Mouse (Mus musculus) heart, postnatal 0 days (tissue): ENCODE measurements around the gene Flrt1. TPM values are rescaled to one million over a fixed set of nuclear protein-coding genes. Genes with fewer than 3 reads are reported as not detected.
A peak's percentile ranks its signal among the peaks of the same experiment; 100 is the strongest.

Source experiments
- ATAC-seq: fragments of 200-750 bp; cut with Nextera tagmentation; 2 replicates; pipeline ENCODE4 v1.8.0; 2017; ENCODE audit warnings: low read depth, moderate number of reproducible peaks, moderate library complexity; ENCODE audit not compliant: insufficient read depth
- DNase-seq: peaks from one replicate; pipeline ENCODE4 v3.0.0-alpha.2; 2016; ENCODE audit warnings: low spot score
- H3K27ac ChIP-seq: fragments of 300-500 bp; sonication (generic); 2 replicates; pipeline ENCODE4 v1.5.1; 2014; ENCODE audit warnings: low read depth, mild to moderate bottlenecking
- H3K27me3 ChIP-seq: fragments of 300-500 bp; sonication (generic); 2 replicates; pipeline ENCODE4 v1.6.1; 2014; ENCODE audit warnings: low read length, mixed read lengths; ENCODE audit not compliant: control insufficient read depth, insufficient read depth
- H3K36me3 ChIP-seq: fragments of 300-500 bp; sonication (generic); replicated peaks from 2 replicates; pipeline ENCODE4 v1.6.1; 2014; ENCODE audit warnings: low read length, mixed read lengths; ENCODE audit not compliant: control insufficient read depth, insufficient read depth
- H3K4me1 ChIP-seq: fragments of 300-500 bp; sonication (generic); 2 replicates; pipeline ENCODE4 v1.6.1; 2014; ENCODE audit warnings: antibody characterized with exemption; ENCODE audit not compliant: control insufficient read depth, insufficient read depth
- H3K4me2 ChIP-seq: fragments of 300-500 bp; sonication (generic); 2 replicates; pipeline ENCODE4 v1.6.1; 2014; ENCODE audit warnings: low read depth, mild to moderate bottlenecking, low read length, moderate library complexity
- H3K4me3 ChIP-seq: fragments of 300-500 bp; sonication (generic); 2 replicates; pipeline ENCODE4 v1.5.1; 2014; ENCODE audit warnings: low read depth, low read length
- H3K9ac ChIP-seq: fragments of 300-500 bp; sonication (generic); replicated peaks from 2 replicates; pipeline ENCODE4 v1.6.1; 2014; ENCODE audit warnings: low read depth, low read length, mixed read lengths
- H3K9me3 ChIP-seq: fragments of 300-500 bp; sonication (generic); replicated peaks from 2 replicates; pipeline ENCODE4 v1.6.1; 2016; ENCODE audit warnings: low read length; ENCODE audit not compliant: control insufficient read depth
- CTCF ChIP-seq: IDR thresholded peaks from 2 replicates; pipeline ENCODE4 v1.5.1; 2016; ENCODE audit warnings: antibody characterized with exemption, control low read depth, low read depth
- EP300 ChIP-seq: IDR thresholded peaks from 2 replicates; pipeline ENCODE4 v1.6.1; 2016; ENCODE audit warnings: antibody characterized with exemption, low read depth
- WGBS: fragments of 180-500 bp; shearing (Covaris S2); extraction: QIAGEN DNeasy Blood & Tissue Kit; methylation state at CpG from one replicate; pipeline ENCODE4 v1.1.7; 2014; 5-methylcytosine and 5-hydroxymethylcytosine counted together
- polyA plus RNA-seq: library from polyadenylated mRNA; unstranded; fragments of >200 nt; fragmentation: Nextera tagmentation; extraction: Ambion mirVana; gene quantifications from 2 replicates; pipeline ENCODE4 v1.2.1, GENCODE M21; 2015
- total RNA-seq: library from RNA; depleted of rRNA; stranded (reverse); fragments of >200 nt; gene quantifications from 2 replicates; pipeline ENCODE4 v1.2.3, GENCODE M21; 2014; ENCODE audit warnings: low replicate concordance

Gene Flrt1
- total and polyA plus RNA-seq, 2 experiments from 2014 or later, result 0.23 to 1.0 TPM

DNA sequence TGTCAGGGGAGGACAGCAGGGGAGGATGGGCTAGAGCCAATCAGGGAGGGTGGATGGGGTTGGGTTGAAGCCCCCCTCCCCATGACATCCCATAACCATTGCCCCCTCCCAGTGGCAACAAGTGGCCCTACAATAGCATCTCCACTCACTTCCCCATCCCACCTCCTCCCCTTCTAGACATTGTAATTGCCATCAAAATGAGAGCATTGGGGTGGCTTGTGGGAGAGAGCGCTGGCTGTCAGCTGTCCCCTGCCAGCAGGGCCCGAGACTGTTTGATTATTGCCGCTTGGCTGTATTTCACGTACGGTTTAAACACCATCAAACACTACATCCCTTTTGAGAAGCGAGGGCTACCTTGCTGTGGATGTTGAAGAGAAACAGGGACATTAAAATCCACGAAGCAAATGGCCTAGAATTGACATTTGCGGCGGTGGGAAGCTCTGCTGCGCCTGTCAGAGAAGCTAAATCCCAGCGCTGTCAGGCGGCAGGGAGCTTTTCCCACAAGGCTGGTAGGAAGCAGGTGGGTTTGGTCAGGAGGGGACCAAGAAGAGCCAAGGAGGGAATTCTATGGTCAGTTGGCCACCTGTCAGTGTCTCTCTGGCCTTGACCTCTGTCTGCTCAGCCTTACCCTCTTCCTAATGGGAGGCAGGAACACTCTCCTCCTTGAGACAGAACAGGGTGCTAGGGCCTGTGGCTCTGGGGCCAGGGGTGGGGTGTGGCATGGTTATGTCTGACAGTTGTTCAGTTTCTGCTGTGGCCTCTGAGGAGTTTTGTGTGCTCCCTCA is 31.3 kb downstream of the Flrt1 start:
- no peak overlapping the region for H3K4me3 ChIP-seq
- no peaks in the 10 kb centered on the region for H3K9me3 ChIP-seq
- no peaks in the 10 kb centered on the region for H3K27me3 ChIP-seq
- H3K4me2 ChIP-seq, result no peak overlapping the region
- TF ChIP-seq CTCF (no peak), EP300 (no peak)
- no peak for DNase-seq
- ATAC-seq, result no peak
- no peak overlapping the region for H3K9ac ChIP-seq
- 69% methylated on average over 12 of the region's 12 CpGs for WGBS
- H3K27ac ChIP-seq, result no peak overlapping the region
- H3K4me1 ChIP-seq, result peaks cover 5% of the 10 kb centered on the region; the same call in 1 of the 2 replicates
- H3K36me3 ChIP-seq, result no peaks in the 10 kb centered on the region

DNA sequence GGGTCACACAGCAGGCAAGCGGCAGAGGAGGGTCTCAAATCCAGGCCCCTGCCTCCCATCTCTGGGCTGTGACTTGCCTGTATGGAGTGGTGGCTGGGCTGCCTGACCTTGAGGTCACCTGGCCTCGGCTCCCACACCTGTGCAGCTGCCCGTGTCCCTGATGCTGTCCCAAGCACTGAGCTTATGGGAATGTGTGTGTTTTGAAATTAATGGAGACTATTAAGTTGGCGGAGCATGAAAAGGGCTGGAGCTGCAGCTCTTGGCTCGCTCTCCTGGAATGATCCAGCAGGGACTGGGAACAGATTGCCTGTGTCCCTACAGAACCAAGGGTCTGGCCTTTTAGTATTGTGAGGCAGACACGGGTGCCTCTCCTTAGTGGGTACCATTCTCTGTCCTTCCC is 33.3 kb downstream of the Flrt1 start:
- H3K36me3 ChIP-seq, result no peaks in the 10 kb centered on the region
- no peak overlapping the region for H3K4me3 ChIP-seq
- no peak overlapping the region for H3K4me2 ChIP-seq
- ATAC-seq (no peak), DNase-seq (no peak)
- no peak for TF ChIP-seq EP300
- no peaks in the 10 kb centered on the region for H3K9me3 ChIP-seq
- H3K9ac ChIP-seq, result no peak overlapping the region
- H3K27ac ChIP-seq, result no peak overlapping the region
- peaks cover 5% of the 10 kb centered on the region; the same call in 1 of the 2 replicates for H3K4me1 ChIP-seq
- 83% methylated on average over 6 of the region's 6 CpGs for WGBS
- no peaks in the 10 kb centered on the region for H3K27me3 ChIP-seq

DNA sequence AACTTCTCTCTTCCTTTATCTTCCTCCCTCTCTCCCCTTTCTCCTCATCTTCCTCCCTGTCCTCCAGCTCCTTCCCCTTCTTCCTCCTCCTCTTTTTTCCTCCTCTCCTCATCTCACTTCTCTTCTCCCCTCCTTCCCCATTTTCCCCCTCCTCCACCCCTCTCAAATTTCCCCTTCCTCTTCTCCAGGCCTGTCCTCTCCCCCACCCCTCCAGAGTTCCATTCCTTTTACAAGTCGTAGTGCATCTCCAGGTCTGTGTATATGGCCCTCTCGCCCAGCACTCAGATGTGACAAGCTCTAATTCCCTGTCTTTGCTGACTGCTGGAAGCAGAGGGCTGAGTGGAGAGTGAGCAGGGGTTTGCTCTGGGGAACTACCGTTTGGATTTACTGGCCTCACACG is 34.8 kb downstream of the Flrt1 start:
- Histone ChIP-seq H3K4me1 (peaks cover 16% of the 10 kb centered on the region), H3K27me3 (no peaks in the 10 kb centered on the region), H3K9ac (no peak overlapping the region), H3K36me3 (no peaks in the 10 kb centered on the region), H3K4me3 (no peak overlapping the region), H3K27ac (no peak overlapping the region), H3K4me2 (peak overlapping the region; percentile 49), H3K9me3 (no peaks in the 10 kb centered on the region)
- DNase-seq, result no peak
- WGBS, result 50% methylated on average over 4 of the region's 4 CpGs
- TF ChIP-seq EP300, result no peak
- TF ChIP-seq CTCF, result no peak
- no peak for ATAC-seq

DNA sequence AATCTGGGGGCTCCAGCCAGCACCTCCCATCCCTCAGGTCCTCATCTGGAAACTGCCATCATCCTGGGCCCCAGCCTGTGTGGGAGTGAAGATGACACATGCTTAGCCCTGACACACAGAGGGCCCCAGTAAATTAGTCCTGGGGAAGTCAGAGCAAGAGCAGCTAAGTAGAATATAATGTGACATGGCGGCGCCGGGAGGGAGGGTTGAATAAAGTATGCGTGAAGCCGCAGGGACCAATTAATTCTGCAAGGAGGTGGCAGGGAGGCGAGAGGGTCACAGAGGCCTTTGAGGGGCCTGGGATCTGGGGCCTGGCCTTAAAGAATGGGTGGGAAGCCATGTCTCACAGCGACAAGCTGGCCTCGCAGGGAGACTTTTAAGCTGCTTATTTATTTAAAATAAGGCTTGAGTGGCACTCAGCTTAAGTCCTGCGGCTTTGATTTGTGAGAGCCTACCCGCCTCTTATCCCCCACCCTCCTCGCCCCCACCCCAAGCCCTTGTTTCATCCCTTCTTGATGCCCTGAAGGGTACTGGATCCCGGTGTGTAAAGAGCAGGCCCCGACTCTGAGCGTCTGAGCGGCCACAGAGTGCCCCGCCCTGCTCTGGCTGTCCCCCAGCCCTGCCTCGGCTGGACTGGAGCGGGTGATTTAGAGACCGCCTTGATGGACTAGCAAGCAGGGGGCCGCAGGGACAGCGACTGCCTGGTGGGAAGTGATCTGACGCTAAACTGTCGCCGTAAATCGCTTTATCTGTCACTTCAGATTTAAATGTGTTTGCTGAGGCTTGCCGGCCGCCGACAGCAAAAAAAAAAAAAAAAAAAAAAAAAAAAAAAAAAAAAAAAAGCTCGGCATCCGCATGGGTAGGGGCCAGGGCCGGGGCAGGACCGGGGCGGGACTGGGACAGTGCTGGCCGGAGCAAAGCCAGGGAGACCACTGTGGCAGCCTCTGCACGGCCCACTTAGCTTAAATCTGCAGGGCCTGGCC is 35.5 kb downstream of the Flrt1 start:
- Histone ChIP-seq H3K9me3 (no peaks in the 10 kb centered on the region), H3K36me3 (no peaks in the 10 kb centered on the region), H3K27ac (no peak overlapping the region), H3K4me2 (peak overlapping the region; percentile 49), H3K9ac (peak overlapping the region; percentile 8; the same call in 1 of the 2 replicates), H3K27me3 (no peaks in the 10 kb centered on the region), H3K4me3 (peak overlapping the region; percentile 22; the same call in 1 of the 2 replicates), H3K4me1 (peaks cover 16% of the 10 kb centered on the region)
- ATAC-seq (no peak), DNase-seq (no peak)
- TF ChIP-seq EP300 (no peak), CTCF (no peak)
- 34% methylated on average over 33 of the region's 35 CpGs for WGBS

DNA sequence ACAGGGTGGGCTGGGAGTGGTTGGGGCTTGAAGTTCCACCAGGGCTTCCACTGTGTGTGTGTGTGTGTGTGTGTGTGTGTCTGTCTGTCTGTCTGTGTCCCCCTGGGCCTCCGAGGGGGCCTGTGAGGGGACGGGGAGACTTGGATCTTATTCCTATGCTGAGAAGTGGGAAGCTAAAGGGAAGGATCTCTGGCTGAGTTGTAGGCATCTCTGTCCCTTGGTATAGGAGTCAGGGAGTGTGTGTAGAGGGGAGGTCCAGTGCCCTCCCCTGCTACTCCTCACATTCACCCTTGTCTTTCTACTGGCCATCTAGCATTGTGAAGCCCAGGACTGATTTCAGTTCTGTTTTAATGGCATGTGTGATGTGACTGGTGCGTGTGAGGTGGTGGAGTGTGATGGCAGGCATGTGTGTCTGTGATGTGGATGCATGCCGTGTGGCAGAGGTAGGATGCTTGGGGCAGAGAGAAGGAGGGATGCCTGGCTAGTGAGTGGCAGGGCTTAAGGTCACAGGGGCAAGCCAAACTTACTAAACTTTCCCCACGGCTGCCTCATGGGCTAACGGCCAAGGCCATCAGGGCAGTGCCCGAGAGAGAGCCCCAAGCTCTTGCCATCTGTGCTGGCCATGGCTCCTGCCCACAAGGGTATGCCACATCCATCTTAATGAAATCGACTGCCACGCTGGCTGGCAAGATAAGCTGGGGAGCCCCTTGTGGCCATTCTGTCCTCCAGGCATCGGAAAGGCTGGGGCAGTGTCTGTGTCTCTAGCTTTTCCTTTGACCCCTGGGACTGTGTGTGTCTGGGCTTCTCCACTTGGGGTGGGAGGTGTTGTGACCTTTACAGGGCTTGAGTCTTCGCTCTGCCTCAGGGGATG is 36.6 kb downstream of the Flrt1 start:
- TF ChIP-seq EP300, result no peak
- no peak for TF ChIP-seq CTCF
- Histone ChIP-seq H3K9ac (no peak overlapping the region), H3K27ac (no peak overlapping the region), H3K27me3 (no peaks in the 10 kb centered on the region), H3K36me3 (no peaks in the 10 kb centered on the region), H3K4me2 (no peak overlapping the region), H3K4me1 (peaks cover 16% of the 10 kb centered on the region), H3K4me3 (no peak overlapping the region), H3K9me3 (no peaks in the 10 kb centered on the region)
- DNase-seq (no peak), ATAC-seq (no peak)
- WGBS, result 74% methylated on average over 11 of the region's 11 CpGs
